In genomic region chr5:98212501-98212900, GRCm38 (mm10) we compare ENCODE assay signal across 18 mouse cellular contexts. TPM values are rescaled to one million over a fixed set of nuclear protein-coding genes. Genes with fewer than 3 reads are reported as not detected.
"Had no signal": no experiment of that assay in that cellular context is flagged by ENCODE, and none has a peak within 500 bp of the region (broad histone marks: within the 10 kb centered on the region; RNA-seq: fewer than 3 reads in every experiment).

No protein-coding gene starts in this region.

- H3K4me3 ChIP-seq: intestine, embryonic 15.5 days; kidney, embryonic 15.5 days; liver, embryonic 13.5 days; megakaryocyte, embryonic 14.5 days; midbrain, embryonic 15.5 days; stomach, embryonic 15.5 days had no signal

- ATAC-seq: intestine, embryonic 15.5 days; lung, postnatal 0 days; midbrain, embryonic 15.5 days had no signal

- H3K4me1 ChIP-seq: intestine, embryonic 15.5 days; kidney, embryonic 15.5 days; liver, embryonic 13.5 days; megakaryocyte, embryonic 14.5 days; midbrain, embryonic 15.5 days; stomach, embryonic 15.5 days had no signal

- DNase-seq: kidney, adult 11 months; kidney, adult 8-10 months; kidney, postnatal 14 days; liver, embryonic 13.5 days; lung, adult 2 months; right cerebral cortex, postnatal 25 days; spleen, adult 18-20 months; thymus, postnatal 25 days had no signal

- H3K36me3 ChIP-seq: intestine, embryonic 15.5 days; kidney, embryonic 15.5 days; liver, embryonic 13.5 days; midbrain, embryonic 15.5 days; stomach, embryonic 15.5 days had no signal

- H3K27ac ChIP-seq: intestine, embryonic 15.5 days; kidney, embryonic 15.5 days; liver, embryonic 13.5 days; midbrain, embryonic 15.5 days; stomach, embryonic 15.5 days had no signal

- H3K9me3 ChIP-seq: intestine, embryonic 15.5 days; kidney, embryonic 15.5 days; liver, embryonic 13.5 days; midbrain, embryonic 15.5 days; stomach, embryonic 15.5 days had no signal

- H3K4me2 ChIP-seq: intestine, embryonic 15.5 days; kidney, embryonic 15.5 days; liver, embryonic 13.5 days; midbrain, embryonic 11.5 days; midbrain, embryonic 15.5 days; stomach, embryonic 15.5 days had no signal

- H3K9ac ChIP-seq: intestine, embryonic 15.5 days; kidney, embryonic 15.5 days; liver, embryonic 13.5 days; midbrain, embryonic 15.5 days; stomach, embryonic 15.5 days had no signal

- H3K27me3 ChIP-seq: intestine, embryonic 15.5 days; kidney, embryonic 15.5 days; liver, embryonic 13.5 days; megakaryocyte, embryonic 14.5 days; midbrain, embryonic 15.5 days; stomach, embryonic 15.5 days had no signal

RNA-seq across cellular contexts. Expression of gene Fgf5, which starts 41.5 kb away (rescaled TPM):
- total RNA-seq: liver, adult 2 months had no signal
- polyA plus RNA-seq: liver, adult 2 months; lung, adult 2 months; thymus, postnatal 0 days had no signal

RNA-seq across cellular contexts. Expression of gene Prdm8, which starts 45.5 kb away (rescaled TPM):
- total RNA-seq: liver, adult 2 months had no signal
- polyA plus RNA-seq: intestine, embryonic 15.5 days; liver, adult 2 months; liver, embryonic 13.5 days; liver, embryonic 16.5 days; thymus, postnatal 0 days had no signal
